Mouse (Mus musculus) heart, postnatal 4 days (tissue): Measurements from ENCODE around the gene Aqp1. TPM values are rescaled to one million over a fixed set of nuclear protein-coding genes. Genes with fewer than 3 reads are reported as not detected.

Experiments used
- DNase-seq: peaks from one replicate; pipeline ENCODE4 v3.0.0; 2021
- total RNA-seq, 2 experiments: library from RNA; stranded (reverse); gene quantifications; 2 replicates each; pipeline ENCODE4 v1.2.3; 2021

Aqp1 gene
- total RNA-seq, 2 experiments from 2014 or later, result 87.4 to 98.8 TPM

DNA sequence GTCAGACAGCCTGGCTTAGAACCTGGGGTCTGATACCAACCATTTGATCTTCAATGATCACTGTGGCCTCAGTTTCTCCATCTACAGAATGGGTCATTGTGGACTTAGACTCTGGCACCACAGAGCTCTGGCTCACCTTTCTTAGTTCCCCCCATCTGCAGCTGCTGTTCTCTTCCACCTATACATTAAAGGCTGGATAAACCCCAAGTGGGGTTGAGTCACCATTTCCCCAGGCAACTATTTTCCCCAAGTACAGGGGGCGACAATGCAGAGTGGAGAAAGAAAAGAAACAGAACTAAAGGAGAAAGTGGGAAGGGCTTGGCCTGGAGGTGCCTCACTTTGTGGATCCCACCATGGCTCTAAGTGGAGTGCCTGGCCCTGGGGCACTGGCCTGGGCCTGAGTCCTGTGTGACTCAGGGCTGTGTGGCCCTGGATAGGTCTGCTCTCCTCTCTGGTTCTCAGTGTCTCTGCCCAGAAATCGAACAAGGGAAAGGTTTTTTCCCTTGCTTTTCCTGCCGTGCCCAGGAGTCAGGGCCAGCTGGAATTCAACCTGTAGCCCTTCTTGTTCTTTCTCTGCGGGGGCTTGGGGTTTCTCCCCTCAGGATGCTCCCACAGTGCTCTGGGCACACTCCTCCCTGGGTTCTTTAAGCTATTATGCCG, 20.9 kb downstream of the Aqp1 start:
- DNase-seq, result peak; percentile 3

DNA sequence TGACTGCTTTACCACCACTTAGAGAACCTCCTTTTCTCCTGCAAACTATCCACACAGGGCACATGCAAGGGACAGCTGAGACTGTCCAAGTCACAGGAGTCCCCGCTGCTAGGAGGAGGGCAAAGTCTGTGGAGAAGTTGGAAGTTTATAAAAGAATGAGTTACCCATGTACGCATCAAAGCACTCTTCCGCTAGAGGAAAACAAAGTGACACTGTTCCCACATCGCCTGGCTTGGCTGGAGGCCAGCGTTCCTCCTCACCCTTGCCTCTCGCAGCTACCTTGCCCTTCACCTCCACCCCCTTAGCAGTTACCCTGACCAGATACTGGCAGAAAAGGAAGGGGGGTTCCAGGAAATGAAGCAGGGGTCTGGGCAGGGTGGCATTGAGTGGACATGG, 21.4 kb downstream of the Aqp1 start:
- peak; percentile 26 for DNase-seq

DNA sequence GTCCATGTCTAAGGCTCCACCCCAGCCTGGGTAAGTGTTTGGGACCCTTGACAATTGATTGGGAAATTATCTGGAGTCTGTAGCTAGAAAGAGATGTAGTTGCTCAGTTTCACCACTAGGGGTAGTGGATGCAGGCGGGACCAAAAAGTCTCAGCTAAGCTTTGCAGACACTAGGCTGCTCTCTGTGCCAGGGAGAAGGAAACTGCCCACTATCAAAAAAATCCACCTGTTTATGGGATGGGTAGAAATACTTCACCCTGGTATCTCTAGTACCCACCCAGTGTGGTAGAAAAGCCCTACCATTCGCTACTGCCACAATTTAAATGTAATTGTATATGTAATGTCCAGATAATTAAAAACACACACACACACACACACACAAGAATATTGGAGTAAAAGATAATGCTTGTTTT, 22.5 kb downstream of the Aqp1 start:
- peak; percentile 16 for DNase-seq

DNA sequence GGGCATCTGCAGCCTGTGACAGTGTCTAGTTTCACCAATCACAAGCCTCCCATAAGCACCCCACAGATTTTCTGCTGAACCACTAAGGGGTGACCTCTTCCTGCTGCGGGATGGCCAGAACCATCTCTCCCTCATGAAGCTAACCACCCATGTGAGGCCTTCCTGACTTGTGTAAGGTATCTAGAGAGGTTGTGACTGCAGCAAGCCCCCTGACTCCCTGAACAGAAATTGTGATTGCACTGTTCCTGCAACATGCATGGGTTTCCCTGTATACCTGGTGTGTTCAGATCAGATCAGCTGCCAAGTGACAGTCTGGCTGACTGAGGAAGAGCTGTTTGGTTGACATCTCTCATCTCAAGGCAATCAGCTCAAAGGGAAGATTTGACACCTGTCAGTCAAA, 26.4 kb downstream of the Aqp1 start:
- DNase-seq, result no peak

DNA sequence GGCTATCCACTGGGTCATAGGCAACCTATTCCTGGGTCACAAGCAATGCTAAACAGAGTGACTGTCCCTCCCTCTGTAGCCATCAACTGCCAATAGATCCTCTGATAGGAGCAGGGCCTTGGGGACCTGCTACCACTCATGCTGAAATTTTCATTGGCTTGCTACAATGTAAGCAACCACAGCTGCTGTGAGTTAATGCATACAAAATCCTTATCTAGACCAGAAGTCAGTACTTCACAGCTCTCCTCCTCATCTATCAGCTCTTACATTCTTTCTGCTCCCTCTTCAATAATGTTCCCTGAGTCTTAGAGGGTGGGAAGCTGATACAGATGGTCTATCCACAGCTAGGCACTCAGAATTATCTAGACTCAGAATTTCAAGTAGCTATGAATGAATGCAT, 30.9 kb downstream of the Aqp1 start:
- no peak for DNase-seq

DNA sequence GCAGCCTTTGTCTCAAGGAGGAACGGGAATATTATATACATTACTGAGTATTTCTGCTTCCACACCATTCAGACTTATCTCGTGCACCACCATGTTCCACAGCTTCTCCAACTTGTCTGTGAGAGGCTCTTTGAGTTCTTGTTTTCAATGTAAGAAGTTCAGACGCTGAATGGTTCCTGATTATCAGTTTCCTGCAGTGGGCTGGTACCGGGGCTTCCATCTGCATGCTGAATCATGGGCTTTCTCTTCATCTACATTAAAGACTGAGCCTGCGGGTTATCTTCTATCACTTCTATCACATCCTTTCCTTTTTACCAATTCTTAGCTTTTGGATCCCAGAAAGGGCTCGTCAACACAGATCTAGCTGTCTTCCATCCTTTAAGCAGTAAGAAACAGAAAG, 34.6 kb downstream of the Aqp1 start:
- no peak for DNase-seq

DNA sequence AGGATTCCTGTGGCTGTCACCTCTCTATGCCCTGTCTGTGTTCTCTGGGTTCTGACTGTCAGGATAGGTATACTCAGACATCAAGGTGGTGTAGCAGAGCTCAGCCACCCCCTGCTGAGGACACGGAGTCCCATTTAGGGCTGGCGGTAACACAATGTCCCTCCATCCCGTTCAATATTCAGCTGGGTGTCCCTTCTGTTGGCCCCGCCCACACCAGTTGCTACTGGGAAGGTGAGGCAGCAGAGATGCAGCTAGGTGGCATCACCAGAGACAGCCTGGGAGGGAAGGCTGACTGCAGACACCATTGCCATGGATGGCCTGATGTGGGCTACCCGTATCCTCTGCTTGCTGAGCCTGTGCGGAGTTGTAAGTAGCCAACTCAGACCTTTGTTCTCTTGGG, 39.8 kb downstream of the Aqp1 start, which contains the start of gene Ghrhr:
Gene Ghrhr (plus strand): TSS at position 220 of the 400 bp plus-strand sequence.
- DNase-seq, result no peak

DNA sequence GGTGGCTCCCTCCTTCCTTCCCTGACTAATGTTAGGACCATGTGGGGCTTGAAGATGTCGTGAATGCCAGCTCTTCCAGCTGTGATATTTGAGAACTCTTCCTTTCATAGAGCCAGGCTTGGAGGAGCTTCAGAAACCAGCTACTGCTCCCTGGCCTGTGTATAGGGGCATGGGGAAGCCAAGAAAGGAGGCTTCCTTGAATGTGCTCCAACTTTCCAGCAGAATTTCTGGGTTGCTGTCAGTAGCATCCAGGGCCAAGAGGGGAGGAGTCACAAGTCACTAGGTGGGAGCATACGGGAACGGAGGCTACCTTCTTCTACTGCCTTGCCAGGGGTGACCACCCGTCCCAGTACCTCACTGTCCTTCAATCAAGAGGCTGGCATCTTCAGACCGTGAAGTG, 40.3 kb downstream of the Aqp1 start:
- DNase-seq, result peak; percentile 4

DNA sequence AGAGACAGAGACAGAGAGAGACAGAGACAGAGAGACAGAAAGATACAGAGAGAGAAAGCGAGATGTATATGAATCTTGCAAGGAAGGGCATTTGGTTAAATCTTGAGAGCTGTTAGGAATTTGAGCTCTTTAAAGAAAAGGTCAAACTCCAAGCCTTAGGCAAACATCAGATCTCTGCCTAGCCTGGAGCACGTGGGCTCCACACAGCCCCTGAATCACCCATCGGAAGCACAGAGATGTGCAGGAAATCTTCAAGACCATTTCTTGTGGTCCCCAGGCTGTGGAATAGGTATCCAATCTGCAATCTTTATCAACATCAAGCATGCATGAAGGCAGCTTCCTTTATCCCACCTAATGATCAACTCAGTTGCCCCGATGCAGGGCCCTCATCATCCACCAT, 41.2 kb downstream of the Aqp1 start:
- DNase-seq, result no peak

DNA sequence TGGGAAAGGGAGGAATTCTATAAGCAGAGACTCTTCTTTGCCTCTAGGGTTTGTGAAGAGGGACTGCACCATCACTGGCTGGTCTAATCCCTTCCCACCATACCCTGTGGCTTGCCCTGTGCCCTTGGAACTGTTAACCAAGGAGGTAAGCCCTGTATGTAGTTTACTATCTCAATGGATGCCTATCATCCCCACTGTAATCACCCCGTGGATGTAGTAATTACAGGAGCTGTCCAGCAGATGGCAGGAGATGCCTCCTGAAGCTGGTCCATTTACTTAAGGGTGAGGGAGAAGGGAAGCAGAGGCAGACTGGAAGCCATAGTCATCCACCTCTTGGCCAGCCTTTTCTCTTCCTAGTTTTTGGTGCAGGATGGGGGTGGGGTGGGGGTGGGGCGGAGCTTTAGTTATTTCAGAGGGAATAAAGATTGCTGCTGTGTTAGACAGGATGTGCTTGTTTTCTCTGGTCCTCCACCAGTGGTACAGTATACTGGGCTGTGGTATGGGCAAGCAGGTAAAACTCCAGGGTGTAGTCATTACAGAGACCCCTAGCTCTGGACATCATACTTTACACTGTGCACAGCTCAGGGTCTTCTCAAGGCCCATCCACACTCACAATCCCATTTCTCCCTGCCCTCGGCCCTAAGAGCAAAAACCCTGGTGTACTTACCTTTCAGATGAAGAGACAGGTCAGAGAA, 43.6 kb downstream of the Aqp1 start:
- DNase-seq, result peak; percentile 63

DNA sequence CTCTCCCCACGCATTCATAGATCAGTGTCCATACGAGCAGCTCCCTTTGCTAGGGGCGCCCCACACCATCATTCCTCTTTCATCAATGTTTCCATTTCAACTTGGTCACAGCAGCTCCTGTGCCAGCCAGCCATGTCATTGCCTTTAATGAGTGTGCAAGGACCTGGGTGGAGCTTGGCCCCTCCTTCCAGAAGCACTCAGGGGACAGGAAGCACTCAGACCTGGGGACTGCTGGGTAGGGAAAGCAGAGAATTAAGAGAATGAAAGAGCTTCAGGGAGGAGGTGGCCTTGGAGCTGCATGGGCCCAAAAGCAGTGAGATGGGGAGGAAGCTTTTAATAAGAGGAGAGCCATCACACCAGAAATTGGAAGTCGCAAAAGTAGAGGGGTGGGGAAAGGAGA, 45.7 kb downstream of the Aqp1 start:
- DNase-seq, result no peak

DNA sequence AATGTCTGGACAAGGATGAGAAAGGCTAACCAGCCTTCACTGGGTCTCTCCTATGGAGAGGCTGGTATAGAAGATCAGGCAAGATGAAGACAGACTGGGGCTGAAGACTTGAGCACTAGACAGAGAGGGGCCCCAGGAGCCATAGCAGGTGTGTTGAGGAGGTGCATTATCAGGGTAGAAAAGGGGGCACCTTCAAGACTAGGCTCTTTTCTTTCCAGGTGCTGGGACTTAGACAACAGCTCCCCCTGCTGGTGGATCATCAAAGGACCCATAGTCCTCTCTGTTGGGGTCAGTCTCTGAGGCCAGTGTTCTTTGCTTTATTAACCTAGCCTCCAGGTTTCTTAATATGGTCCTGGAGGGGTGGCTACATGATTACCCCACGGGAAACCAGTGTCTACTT, 47.7 kb downstream of the Aqp1 start:
- DNase-seq, result peak; percentile 79

DNA sequence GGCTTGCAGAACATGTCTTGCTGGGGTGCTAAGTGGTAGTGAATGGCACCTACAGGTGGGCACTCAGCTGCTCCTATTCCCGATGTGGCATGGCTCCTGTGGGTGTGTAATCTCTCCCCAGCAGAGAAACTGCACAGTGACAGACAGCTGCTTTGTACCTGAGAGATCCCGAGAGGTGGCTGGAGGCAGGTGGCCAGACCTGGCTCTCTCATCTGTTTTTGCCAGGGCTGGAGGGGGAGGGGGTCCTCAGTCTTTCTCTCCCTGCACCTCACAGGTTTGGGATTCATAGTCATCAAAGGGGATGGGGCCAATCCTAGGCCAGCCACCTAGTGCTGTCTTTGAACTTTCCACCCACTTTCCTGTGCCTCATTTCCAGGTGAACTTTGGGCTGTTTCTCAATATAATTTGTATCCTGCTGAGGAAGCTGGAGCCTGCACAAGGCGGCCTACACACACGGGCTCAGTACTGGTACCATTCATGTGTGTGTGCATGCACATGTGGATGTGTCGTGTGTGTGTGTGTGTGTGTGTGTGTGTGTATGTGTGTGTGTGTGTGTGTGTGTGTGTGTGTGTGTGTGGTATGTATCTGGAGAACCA, 48.2 kb downstream of the Aqp1 start:
- DNase-seq, result no peak

DNA sequence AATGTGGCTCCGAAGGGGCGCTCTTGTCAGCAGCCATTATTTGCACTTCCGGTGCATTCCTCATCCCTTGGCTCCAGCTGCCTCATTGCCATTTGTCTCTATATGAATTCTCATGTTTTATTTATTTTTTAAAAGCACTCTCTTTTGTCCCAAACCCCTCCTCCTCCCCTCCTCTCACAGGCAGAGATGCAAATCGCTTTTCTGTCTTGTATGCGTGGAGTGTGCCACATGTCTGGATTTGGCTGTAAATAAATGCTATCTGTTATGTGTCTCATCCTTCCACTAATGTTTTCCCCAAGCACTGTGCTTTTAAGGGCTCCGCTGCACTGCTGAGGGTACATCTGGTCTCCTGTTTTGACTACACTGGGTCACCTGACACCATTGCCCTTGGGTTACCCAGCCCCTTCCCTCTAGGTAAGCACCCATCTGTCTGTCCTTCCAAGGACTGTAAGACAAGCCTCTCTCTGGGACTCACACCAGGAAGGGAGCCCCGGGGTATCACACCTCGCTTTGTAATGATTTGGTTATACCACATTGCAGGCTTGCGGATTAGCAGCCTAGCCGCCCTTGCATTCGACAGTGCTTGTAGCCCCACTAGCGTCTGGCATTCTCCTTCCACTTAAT, 52.4 kb downstream of the Aqp1 start:
- no peak for DNase-seq

DNA sequence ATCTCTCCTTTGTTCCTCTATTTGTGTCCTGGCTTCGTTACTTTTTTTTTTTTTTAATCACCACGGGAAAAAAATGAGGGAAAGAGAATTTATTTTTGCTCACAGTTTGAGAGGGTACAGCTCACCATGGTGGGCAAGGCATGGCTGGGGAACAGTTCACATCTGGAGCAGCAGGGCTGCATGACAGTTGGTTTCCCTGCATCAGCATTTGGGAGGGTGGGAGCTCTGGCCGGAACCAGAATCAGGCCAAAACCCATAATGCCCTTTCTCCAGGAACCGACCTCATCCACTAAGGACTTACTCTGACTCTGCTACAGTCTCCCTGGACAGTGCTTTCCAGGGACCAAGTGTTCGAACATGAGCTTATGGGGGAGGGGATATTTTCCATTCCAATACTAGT, 53.1 kb downstream of the Aqp1 start:
- no peak for DNase-seq

DNA sequence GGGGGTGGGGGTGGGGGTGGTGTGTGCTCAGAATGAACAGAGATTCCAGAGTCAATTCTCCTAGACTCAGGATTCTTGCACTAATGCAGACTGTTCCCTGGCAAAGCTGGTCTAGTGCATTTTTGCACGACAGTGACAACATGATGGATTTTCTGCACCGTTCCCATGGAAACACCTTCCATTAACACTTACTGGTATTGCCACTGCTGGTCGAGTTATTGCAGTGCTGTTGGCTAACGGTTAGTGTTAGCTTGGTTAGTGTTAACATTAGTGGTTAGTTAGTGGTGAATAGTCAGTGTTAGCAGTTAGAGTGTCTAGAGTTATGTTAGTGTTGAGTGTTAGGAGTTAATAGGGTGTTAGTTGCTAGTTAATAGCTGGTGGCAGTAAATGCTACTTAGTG, 55.6 kb downstream of the Aqp1 start:
- DNase-seq, result no peak

DNA sequence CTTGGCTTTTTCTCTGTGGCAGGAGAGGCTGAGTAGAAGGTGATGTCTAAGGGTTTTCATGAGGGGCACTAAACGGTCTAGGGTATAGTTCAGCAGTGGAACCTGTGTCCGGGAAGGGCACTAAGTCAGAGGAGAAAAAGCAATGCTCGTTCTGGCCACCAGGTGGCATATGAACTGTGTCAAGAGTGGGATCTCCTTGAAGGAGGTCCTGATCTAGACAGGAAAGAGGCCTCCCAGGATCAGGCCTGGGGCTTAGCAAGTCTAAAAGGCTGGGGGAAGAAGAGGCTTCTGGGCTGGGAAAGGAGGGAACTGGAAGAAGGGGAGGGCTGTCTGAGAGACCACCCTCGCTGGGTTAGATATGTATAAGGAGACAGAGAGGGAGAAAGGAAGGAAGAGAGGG, 56.2 kb downstream of the Aqp1 start:
- peak; percentile 90 for DNase-seq

DNA sequence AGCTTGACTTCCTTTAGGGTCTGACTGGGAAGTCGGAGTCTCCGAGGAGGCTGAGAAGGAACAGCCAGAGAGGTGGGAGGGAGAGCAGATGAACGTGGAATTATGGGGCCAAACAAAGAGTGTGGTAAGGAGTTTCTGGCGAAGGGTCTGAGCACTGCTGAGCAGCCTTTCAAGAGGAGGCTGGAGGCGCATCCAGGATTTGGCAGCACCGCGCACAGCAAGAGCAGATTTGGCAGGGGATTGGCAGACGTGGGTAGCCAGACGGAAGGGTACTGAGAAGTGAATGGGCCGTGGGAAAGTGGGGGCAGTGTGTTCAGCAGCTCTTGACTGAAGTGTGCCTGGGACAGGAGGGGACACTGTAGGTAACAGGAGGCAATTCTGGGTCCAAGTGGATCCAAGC, 58.6 kb downstream of the Aqp1 start:
- DNase-seq, result no peak

DNA sequence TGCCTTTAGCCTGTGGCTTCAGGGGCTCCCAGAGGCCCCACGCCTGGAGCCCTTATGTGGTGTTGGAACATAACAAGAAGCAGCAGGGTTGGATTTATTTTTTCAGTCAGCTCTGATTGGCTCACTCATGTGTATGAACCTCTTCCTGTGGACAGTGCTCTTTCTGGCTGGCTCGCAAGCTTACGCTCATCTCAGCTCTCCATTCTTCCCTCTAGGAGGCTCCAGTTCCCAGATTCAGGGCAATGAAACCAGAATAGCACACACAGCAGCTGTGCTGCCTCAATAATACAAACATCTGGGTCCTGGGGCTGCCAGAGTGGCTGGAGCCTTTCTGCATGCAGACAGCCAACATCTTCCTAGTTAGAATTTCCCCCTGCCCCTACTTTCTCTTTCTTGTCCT, 59.9 kb downstream of the Aqp1 start:
- DNase-seq, result peak; percentile 60

DNA sequence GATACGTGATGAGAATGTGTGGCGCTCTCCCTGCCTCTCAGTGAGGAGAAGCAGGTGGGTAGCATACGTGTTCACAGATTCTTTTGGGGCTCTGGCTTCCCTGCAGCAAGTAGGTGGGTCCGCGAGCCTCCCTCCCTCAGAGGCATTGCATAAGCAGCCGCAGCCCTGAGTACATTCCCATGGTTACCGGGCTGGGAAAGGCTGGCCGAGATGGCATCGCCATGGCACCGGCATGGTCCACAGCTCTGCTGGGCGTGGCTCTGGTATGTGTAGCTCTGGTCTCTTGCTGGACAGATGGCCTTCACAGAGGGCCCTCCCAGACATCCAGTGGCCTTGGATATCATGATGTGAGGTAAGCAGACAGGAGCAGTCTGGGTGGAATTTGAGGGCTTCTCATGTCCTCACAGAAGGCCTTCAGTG, 60.4 kb downstream of the Aqp1 start:
- no peak for DNase-seq
